Comparison of ENCODE assay signal across 9 mouse cellular contexts in genomic region chr13:41847516-41848126, GRCm38 (mm10). TPM values are rescaled to one million over a fixed set of nuclear protein-coding genes. Genes with fewer than 3 reads are reported as not detected.
DNase-seq lines count a peak whose midpoint lies in the region; ATAC-seq lines count a peak whose summit lies in the region.
"Had no signal": no experiment of that assay in that cellular context is flagged by ENCODE, and none has a peak within 500 bp of the region (broad histone marks: within the 10 kb centered on the region; RNA-seq: fewer than 3 reads in every experiment).

Gene Adtrp, minus strand, starts transcription at chr13:41847684.

- DNase-seq in kidney, adult 11 months: peak; percentile 15
- no peak for DNase-seq in kidney, adult 8-10 months
- peak; percentile 58 for DNase-seq in ES-CJ7 (ENCODE audit: low read depth, low spot score)
- peak; percentile 73 for DNase-seq in adrenal gland, postnatal 10 days
- peak; percentile 28 for DNase-seq in lung, postnatal 10 days
- no peak for DNase-seq in spleen, adult 18-20 months
- DNase-seq: layer of hippocampus, adult 9-11 months had no signal

- no peaks in the 10 kb centered on the region for H3K4me1 ChIP-seq in hindbrain, embryonic 16.5 days (ENCODE audit: control insufficient read depth, insufficient read depth, low read depth, low read length)

- H3K4me3 ChIP-seq in hindbrain, embryonic 16.5 days (ENCODE audit: low read length): no peak within 1 kb of the TSS

- no peaks in the 10 kb centered on the region for H3K9me3 ChIP-seq in hindbrain, embryonic 16.5 days (ENCODE audit: control insufficient read depth, low read length)

- WGBS in hindbrain, embryonic 16.5 days: 87% methylated on average over 11 of the region's 11 CpGs

- ATAC-seq in hindbrain, embryonic 16.5 days: no peak

- H3K9ac ChIP-seq in hindbrain, embryonic 16.5 days (ENCODE audit: low read depth, low read length): no peak within 1 kb of the TSS
- H3K9ac ChIP-seq: liver, embryonic 14.5 days had no signal

- H3K27me3 ChIP-seq in hindbrain, embryonic 16.5 days (replicated peaks; ENCODE audit: control insufficient read depth, insufficient read depth, low read length): no peaks in the 10 kb centered on the region

- no peaks in the 10 kb centered on the region for H3K36me3 ChIP-seq in hindbrain, embryonic 16.5 days (ENCODE audit: control insufficient read depth, insufficient read depth, low read length)

- no peak within 1 kb of the TSS for H3K27ac ChIP-seq in hindbrain, embryonic 16.5 days (ENCODE audit: low read depth, low read length)
- H3K27ac ChIP-seq: liver, embryonic 14.5 days had no signal

- H3K4me2 ChIP-seq in hindbrain, embryonic 16.5 days (ENCODE audit: low read length): no peak within 1 kb of the TSS

RNA-seq across cellular contexts. Expression of gene Adtrp, which starts in this region (rescaled TPM):
- 100 to 1,000 TPM in 1 of 2 experiments, 10 to 100 TPM in 1; 74.8 to 101 TPM for total RNA-seq in adrenal gland, postnatal 10 days (2021)
- polyA plus RNA-seq in hindbrain, embryonic 16.5 days (2015; fragmentation: Nextera tagmentation; extraction: Ambion mirVana): 0.36 TPM in 1 of 2 replicates, not detected in the other

Comparison
In these comparisons a context has a peak if more than half of its experiments do, and no peak if none do; other contexts are left out.
1. DNase-seq: peak in kidney, adult 11 months (single experiment), ES-CJ7 (single experiment), adrenal gland, postnatal 10 days (single experiment) and lung, postnatal 10 days (single experiment); none in kidney, adult 8-10 months (0 of 2) and spleen, adult 18-20 months (0 of 2).